Mouse (Mus musculus) left cerebral cortex, postnatal 10 days (tissue): ENCODE measurements at regions not wholly inside any gene's neighbourhood (a gene's known extent, or its start where the extent isn't known, plus 50 kb on each side); places are given as distances from the start of the nearest gene placed in this dataset.
"Not testable (repeated sequence)": the region's sequence is repeated elsewhere in the genome, so short reads cannot be mapped to it uniquely, and the experiment has no call there.

ENCODE experiments used
- DNase-seq, 2 experiments: peaks; one replicate each; pipeline ENCODE4 v3.0.0; 2021 to 2022; ENCODE audit warnings: low spot score in 2 of 2, mixed read lengths in 1 of 2; ENCODE audit errors: extremely low spot score in 1 of 2
- intact Hi-C: fragments of 180-260 bp; cut with DNase I; formaldehyde crosslinking; loops from one replicate; pipeline ENCODE4 v1.15.1; 2025

- DNase-seq = no peak
These were observed 181.8 kb downstream of the Nova1 start for GRCm38 (mm10) chr12:46636888-46637287.

GRCm38 (mm10) chr12:46635125-46635772 is 183.5 kb downstream of the Nova1 start:
- DNase-seq = peak; percentile 31 to 33
- intact Hi-C loops = loop anchor here (10.0 kb wide), 1 partner anchor 180 kb away; the partner anchor contains the start of gene Nova1

More at GRCm38 (mm10) chr12:46636888-46637287, 181.8 kb downstream of the Nova1 start:
- intact Hi-C loops = loop anchor here (10.0 kb wide), 1 partner anchor 178 kb away; the partner anchor contains the start of gene Nova1

GRCm38 (mm10) chr12:46634771-46635124 is 184.0 kb downstream of the Nova1 start:
- DNase-seq = no peak
- intact Hi-C loops = loop anchor here (10.0 kb wide), 1 partner anchor 180 kb away; the partner anchor contains the start of gene Nova1

- intact Hi-C loops = loop anchor here (10.0 kb wide), 1 partner anchor 182 kb away; the partner anchor contains the start of gene Nova1
- DNase-seq = not testable (repeated sequence)
These were observed 186.3 kb downstream of the Nova1 start for GRCm38 (mm10) chr12:46632384-46632783.

GRCm38 (mm10) chr12:46627320-46627719 is 191.4 kb downstream of the Nova1 start:
- DNase-seq = no peak
- intact Hi-C loops = no loop called here

GRCm38 (mm10) chr12:46611439-46611838 is 207.3 kb downstream of the Nova1 start:
- DNase-seq = no peak
- intact Hi-C loops = no loop called here

GRCm38 (mm10) chr12:46609580-46610311 is 209.0 kb downstream of the Nova1 start:
- intact Hi-C loops = no loop called here
- no peak for DNase-seq

- DNase-seq = no peak
- intact Hi-C loops = no loop called here
These were observed 210.3 kb downstream of the Nova1 start for GRCm38 (mm10) chr12:46608290-46608910.

- intact Hi-C loops = no loop called here
- no peak for DNase-seq
These were observed 221.5 kb downstream of the Nova1 start for GRCm38 (mm10) chr12:46597200-46597599.

GRCm38 (mm10) chr12:46568665-46569064 is 250.1 kb downstream of the Nova1 start:
- intact Hi-C loops = no loop called here

GRCm38 (mm10) chr12:46566324-46566723 is 252.4 kb downstream of the Nova1 start:
- intact Hi-C loops = no loop called here
- DNase-seq = no peak

More at GRCm38 (mm10) chr12:46568665-46569064, 250.1 kb downstream of the Nova1 start:
- DNase-seq = no peak

- DNase-seq = peak in 1 of 2 experiments; percentile 2
- intact Hi-C loops = no loop called here
These were observed 297.8 kb downstream of the Nova1 start for GRCm38 (mm10) chr12:46520942-46521341.

- intact Hi-C loops = no loop called here
- no peak for DNase-seq
These were observed 310.9 kb downstream of the Nova1 start for GRCm38 (mm10) chr12:46507829-46508228.

- DNase-seq = no peak
- intact Hi-C loops = no loop called here
These were observed 326.3 kb downstream of the Nova1 start for GRCm38 (mm10) chr12:46492465-46492864.

GRCm38 (mm10) chr12:46450888-46451287 is 367.8 kb downstream of the Nova1 start:
- DNase-seq = no peak
- intact Hi-C loops = no loop called here

GRCm38 (mm10) chr12:46444644-46445313 is 373.9 kb downstream of the Nova1 start:
- intact Hi-C loops = no loop called here
- DNase-seq = no peak

- intact Hi-C loops = loop anchor here (10.0 kb wide), 1 partner anchor 485 kb away; no protein-coding TSS in a partner anchor
- no peak for DNase-seq
These were observed 399.1 kb downstream of the Nova1 start for GRCm38 (mm10) chr12:46419591-46419990.

- no peak for DNase-seq
- intact Hi-C loops = loop anchor here (10.0 kb wide), 1 partner anchor 484 kb away; no protein-coding TSS in a partner anchor
These were observed 399.7 kb downstream of the Nova1 start for GRCm38 (mm10) chr12:46418990-46419389.
